Mouse (Mus musculus) intestine, embryonic 16.5 days (tissue): ENCODE data around the gene Cox6a1. TPM values are rescaled to one million over a fixed set of nuclear protein-coding genes. Genes with fewer than 3 reads are reported as not detected.
A peak's percentile ranks its signal among the peaks of the same experiment; 100 is the strongest.

Experiments used
- ATAC-seq: fragments of 200-750 bp; cut with Nextera tagmentation; 2 replicates; pipeline ENCODE4 v1.8.0; 2017; ENCODE audit warnings: moderate TSS enrichment, moderate library complexity
- H3K27ac ChIP-seq: fragments of 300-500 bp; sonication (generic); 2 replicates; pipeline ENCODE4 v1.5.1; 2014; ENCODE audit warnings: mild to moderate bottlenecking, low read length
- H3K27me3 ChIP-seq: fragments of 300-500 bp; sonication (generic); replicated peaks from 2 replicates; pipeline ENCODE4 v1.6.1; 2014; ENCODE audit warnings: low read length, control low read depth, mixed read lengths; ENCODE audit not compliant: control insufficient read depth, insufficient read depth
- H3K36me3 ChIP-seq: fragments of 300-500 bp; sonication (generic); 2 replicates; pipeline ENCODE4 v1.6.1; 2014; ENCODE audit warnings: low read length, control low read depth; ENCODE audit not compliant: control insufficient read depth, insufficient read depth
- H3K4me1 ChIP-seq: fragments of 300-500 bp; sonication (generic); 2 replicates; pipeline ENCODE4 v1.6.1; 2014; ENCODE audit warnings: low read length, control low read depth, mixed read lengths; ENCODE audit not compliant: control insufficient read depth, insufficient read depth
- H3K4me2 ChIP-seq: fragments of 300-500 bp; sonication (generic); 2 replicates; pipeline ENCODE4 v1.6.1; 2014; ENCODE audit warnings: low read depth, low read length, control low read depth
- H3K4me3 ChIP-seq: fragments of 300-500 bp; sonication (generic); 2 replicates; pipeline ENCODE4 v1.5.1; 2014; ENCODE audit warnings: mild to moderate bottlenecking, low read length
- H3K9ac ChIP-seq: fragments of 300-500 bp; sonication (generic); 2 replicates; pipeline ENCODE4 v1.6.1; 2014; ENCODE audit warnings: low read depth, low read length
- H3K9me3 ChIP-seq: fragments of 300-500 bp; sonication (generic); 2 replicates; pipeline ENCODE4 v1.6.1; 2016; ENCODE audit warnings: low read length, control low read depth; ENCODE audit not compliant: control insufficient read depth
- WGBS: fragments of 180-500 bp; shearing (Covaris S2); extraction: QIAGEN DNeasy Blood & Tissue Kit; methylation state at CpG from one replicate; pipeline ENCODE4 v1.1.7; 2014; 5-methylcytosine and 5-hydroxymethylcytosine counted together
- polyA plus RNA-seq: library from polyadenylated mRNA; unstranded; fragments of >200 nt; fragmentation: Nextera tagmentation; extraction: Ambion mirVana; gene quantifications from 2 replicates; pipeline ENCODE4 v1.2.1, GENCODE M21; 2015

Gene Cox6a1
- polyA plus RNA-seq, 1 experiment from 2014 or later, result 1,462 TPM

DNA sequence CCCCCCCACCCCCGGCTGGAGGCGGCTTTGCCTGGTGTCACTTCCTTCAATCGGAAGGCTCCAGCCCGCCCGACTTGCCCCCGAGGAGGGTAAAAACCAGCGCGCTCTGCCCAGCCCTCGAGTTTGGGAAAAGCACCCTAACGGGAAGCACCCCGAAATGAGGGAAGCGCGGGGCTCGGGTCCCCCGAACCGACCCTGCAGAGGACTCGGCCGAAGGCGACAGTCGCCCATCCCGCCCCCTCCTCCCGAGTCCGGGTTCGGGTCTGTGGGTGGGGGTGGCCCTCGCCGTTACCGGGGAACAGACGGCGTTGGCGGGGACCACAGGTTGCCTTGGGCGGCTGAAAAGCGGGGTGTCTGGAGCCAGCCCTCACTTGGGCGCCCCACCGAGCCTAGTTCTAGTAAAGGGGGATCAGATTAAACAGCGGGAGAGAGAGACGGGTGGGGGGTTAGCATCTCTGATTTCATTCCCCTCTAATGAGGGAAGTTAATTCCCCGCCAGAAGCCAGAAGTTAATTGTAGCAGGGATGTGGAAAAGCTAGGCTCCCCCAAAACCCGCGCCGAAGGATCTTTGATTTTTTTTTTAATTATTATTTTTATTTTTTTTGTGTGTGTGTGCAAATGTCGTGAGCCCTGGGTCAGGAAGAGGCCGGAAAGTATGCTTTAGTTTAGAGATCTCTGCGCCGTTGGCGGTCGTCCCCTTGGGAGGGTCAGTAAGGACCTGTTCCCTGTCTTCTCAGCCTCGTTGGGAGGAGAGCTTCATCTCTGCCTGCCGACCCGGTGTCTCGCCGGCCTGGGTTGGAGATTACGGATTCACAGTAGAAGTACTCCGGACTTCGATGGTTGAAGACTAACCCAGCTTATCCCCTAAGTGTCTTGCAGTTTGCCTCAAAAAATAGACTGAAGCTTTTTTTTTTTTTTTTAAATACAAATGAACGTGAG lies 20.9 kb downstream of the Cox6a1 start:
- peak overlapping the region; percentile 92 for H3K9ac ChIP-seq
- H3K9me3 ChIP-seq, result no peaks in the 10 kb centered on the region
- no peaks in the 10 kb centered on the region for H3K27me3 ChIP-seq
- peak overlapping the region; percentile 87 for H3K27ac ChIP-seq
- peak overlapping the region; percentile 99 for H3K4me3 ChIP-seq
- under 1% methylated on average over 55 of the region's 55 CpGs for WGBS
- H3K4me2 ChIP-seq, result peak overlapping the region; percentile 77
- ATAC-seq, result peak; percentile 10; the same call in 1 of the 2 replicates
- peaks cover 15% of the 10 kb centered on the region for H3K36me3 ChIP-seq
- peaks cover 12% of the 10 kb centered on the region for H3K4me1 ChIP-seq

DNA sequence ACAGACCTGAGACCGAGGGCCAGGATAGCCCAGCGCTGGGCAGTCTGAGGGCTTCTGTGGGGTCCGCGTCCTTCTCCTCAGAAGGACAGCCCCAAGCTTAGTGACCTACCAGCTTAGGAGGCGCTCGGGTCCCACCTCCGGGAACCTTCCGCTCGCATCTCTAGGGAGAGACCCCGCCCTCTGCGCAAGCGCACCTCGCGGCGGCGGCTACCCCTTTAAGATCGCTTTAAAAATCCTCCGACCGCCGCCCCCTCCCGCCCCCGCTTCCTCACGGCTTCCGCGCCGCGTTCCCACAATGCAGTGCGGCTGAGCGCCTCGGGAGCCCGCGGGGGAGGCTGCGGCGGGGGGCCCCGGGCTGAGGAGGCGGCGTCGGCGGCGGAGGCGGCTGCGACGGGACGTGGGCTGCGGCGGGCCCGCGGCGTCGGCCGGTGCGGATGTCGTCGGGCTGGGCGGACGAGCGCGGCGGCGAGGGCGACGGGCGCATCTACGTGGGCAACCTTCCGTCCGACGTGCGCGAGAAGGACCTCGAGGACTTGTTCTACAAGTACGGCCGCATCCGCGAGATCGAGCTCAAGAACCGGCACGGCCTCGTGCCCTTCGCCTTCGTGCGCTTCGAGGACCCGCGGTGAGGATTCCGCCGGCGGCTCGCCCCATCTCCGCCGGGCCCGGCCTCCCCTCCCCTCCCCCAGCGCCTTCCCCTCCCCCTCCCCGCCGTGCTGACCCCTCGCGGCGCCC lies 21.7 kb downstream of the Cox6a1 start, which contains the start of gene Srsf9:
Gene Srsf9 (plus strand): TSS at position 303 of the 735 bp plus-strand sequence.
- peak within 1 kb of the TSS; percentile 99 for H3K4me3 ChIP-seq
- peak within 1 kb of the TSS; percentile 87 for H3K27ac ChIP-seq
- H3K4me2 ChIP-seq, result peak within 1 kb of the TSS; percentile 80
- no peaks in the 10 kb centered on the region for H3K27me3 ChIP-seq
- WGBS, result 0% methylated on average over 71 of the region's 97 CpGs
- H3K9me3 ChIP-seq, result no peaks in the 10 kb centered on the region
- ATAC-seq, result peak; percentile 96
- H3K9ac ChIP-seq, result peak within 1 kb of the TSS; percentile 92
- H3K36me3 ChIP-seq, result peaks cover 13% of the 10 kb centered on the region
- H3K4me1 ChIP-seq, result peaks cover 12% of the 10 kb centered on the region

DNA sequence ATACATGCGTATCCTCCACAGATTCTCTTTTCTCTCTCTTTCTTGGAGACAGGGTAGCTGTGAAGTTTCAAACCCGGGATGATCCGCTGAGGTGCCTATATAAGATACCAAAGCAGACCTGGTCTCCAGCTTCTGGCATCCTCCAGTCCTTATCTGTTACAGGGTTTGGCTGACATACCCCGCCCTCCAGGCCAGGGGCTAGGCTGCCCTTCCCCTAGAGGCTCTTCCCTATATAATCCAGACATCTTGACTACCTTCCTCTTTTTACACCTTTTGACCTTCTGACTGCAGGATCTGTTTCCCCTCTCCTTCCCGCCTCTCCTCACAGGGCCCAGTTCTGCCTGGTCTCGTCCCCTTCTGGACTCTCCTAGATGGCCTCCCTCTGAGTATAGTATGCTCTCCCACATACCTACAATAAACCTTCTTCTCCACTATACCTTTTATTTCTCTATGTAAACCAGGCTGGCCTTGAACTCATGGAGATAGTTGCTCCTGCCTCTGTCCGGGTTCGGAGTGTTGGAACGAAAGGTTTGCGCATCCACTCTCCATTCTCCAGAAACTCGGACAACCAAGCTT lies 22.4 kb downstream of the Cox6a1 start:
- H3K4me2 ChIP-seq, result peak overlapping the region; percentile 80
- peaks cover 12% of the 10 kb centered on the region for H3K4me1 ChIP-seq
- peaks cover 7% of the 10 kb centered on the region for H3K36me3 ChIP-seq
- peak overlapping the region; percentile 87 for H3K27ac ChIP-seq
- WGBS, result 19% methylated on average over 11 of the region's 11 CpGs
- peak; percentile 63 for ATAC-seq
- H3K4me3 ChIP-seq, result peak overlapping the region; percentile 99
- no peaks in the 10 kb centered on the region for H3K9me3 ChIP-seq
- no peaks in the 10 kb centered on the region for H3K27me3 ChIP-seq
- peak overlapping the region; percentile 92 for H3K9ac ChIP-seq

DNA sequence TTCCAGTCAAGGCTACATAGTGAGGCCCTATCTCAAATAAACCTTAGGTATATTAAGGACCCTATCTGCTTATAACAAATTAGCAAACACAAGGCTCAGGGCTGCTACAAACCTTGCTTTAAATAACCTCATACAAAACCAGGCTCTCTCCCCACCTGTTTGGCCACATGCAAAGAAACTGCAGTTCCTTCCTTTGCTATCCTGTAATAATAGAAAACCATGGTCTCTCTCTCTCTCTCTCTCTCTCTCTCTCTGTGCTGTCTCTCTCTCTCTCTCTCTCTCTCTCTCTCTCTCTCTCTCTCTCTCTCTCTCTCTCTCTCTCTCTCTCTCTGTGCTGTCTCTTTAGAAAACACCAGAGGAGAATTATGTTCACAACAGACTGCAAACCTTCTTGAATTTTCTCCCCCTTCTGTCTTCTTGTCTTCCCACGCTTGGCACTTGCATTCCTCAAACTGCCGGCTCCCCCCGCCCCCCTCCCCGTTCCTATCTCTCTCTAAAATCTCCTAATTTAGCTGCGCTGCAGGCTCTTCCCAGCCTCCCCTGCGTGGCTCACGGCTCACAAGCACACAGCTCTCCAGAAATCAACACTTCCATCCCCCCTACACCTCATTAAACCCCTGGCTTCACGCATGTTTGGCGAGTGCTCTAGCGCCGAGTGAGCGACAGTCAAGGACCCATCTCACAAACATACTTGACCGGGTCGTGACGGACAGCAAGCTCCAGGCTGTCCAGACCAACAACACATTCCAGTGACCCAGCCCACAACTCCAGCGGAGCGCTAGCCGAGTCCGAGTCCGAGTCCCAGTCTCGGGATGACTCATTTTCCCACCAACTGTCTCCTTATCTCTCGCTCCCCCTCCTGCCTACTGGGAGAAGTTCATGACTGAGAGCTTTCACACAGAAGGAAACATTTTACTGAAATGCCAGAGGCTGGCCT lies 29.5 kb downstream of the Cox6a1 start:
- 4% methylated on average over 22 of the region's 22 CpGs for WGBS
- ATAC-seq, result peak; percentile 86
- H3K9ac ChIP-seq, result peak overlapping the region; percentile 57; the same call in 1 of the 2 replicates

DNA sequence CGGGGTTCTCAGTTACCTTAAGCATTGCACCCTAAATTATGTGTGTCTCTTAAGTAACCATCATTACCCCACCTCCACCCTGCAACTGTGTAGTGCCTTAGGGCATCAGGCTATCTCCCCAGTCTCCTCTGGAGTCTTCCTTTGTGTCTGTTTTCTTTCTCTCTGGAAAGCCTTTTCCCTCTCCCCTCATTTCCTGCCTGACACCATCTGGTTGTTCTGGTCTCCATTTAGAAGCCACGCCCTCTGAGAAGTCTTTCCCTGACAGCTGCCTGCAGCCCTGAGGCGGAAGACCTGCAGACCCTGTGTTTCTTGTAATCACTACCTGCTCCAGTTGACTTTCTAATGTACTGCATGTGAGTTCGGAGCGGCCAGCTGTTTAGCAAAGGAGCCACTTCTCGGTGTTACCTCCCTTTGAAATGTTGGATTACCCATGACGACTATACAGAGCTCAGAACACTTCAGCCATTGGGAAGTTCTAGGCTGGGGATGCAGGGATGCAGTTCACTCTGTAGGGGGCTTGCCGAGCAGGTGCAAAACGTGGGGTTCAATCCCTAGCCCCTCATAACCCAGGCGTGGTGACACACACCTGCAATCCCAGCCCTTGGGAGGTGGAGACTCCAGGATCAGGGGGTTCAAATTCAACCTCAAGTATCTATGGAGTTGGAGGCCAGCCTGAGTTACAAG lies 31.0 kb downstream of the Cox6a1 start:
- no peaks in the 10 kb centered on the region for H3K27me3 ChIP-seq
- WGBS, result 8% methylated on average over 10 of the region's 10 CpGs
- 0 out of 2 replicates have a peak overlapping the region, but pooled peaks have one; percentile 1 for H3K4me3 ChIP-seq
- H3K27ac ChIP-seq, result peak overlapping the region; percentile 77
- H3K36me3 ChIP-seq, result no peaks in the 10 kb centered on the region
- H3K9me3 ChIP-seq, result no peaks in the 10 kb centered on the region
- peak overlapping the region; percentile 31; the same call in 1 of the 2 replicates for H3K9ac ChIP-seq
- H3K4me1 ChIP-seq, result peaks cover 32% of the 10 kb centered on the region
- H3K4me2 ChIP-seq, result no peak overlapping the region
- ATAC-seq, result peak; percentile 33

More for the DNA sequence above, 29.5 kb downstream of the Cox6a1 start:
- H3K36me3 ChIP-seq, result no peaks in the 10 kb centered on the region
- no peaks in the 10 kb centered on the region for H3K27me3 ChIP-seq
- peak overlapping the region; percentile 90 for H3K27ac ChIP-seq
- peak overlapping the region; percentile 78 for H3K4me2 ChIP-seq
- peaks cover 23% of the 10 kb centered on the region for H3K4me1 ChIP-seq
- H3K9me3 ChIP-seq, result no peaks in the 10 kb centered on the region
- peak overlapping the region; percentile 46 for H3K4me3 ChIP-seq

DNA sequence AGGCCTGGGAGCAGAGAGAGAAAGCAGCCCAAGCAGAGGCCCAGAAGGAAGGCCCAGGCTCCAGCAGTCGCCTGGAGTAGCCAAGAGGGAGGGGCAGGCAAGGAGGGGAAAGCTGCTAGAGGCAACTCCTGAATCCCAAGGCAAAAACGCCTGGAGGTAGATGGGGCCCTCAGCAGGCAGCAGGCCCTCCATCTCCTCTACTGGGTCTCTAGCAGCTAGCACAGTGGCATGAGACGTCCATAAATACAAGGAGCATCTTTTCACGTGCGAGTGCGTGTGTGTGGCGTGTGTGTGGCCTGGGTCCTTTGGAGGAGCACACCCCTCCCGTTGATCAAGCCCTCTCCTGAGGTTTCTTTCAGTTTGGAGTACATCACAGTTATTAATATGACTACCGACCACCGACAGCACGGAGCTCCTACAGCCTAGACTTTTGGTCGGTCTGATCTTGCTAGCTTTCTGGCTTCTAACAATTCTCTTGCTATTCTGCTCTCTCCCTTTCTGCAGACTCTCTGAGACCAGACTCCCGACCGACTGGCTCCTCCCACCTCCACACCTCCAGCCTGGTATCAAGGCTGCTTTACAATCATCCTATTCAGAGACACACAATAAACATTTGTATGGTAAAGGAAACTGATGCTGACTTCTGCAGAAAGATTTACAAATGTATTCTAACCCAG lies 31.7 kb downstream of the Cox6a1 start:
- Histone ChIP-seq H3K9me3 (no peaks in the 10 kb centered on the region), H3K27me3 (no peaks in the 10 kb centered on the region), H3K9ac (peak overlapping the region; percentile 31), H3K36me3 (no peaks in the 10 kb centered on the region), H3K27ac (peak overlapping the region; percentile 77), H3K4me2 (peak overlapping the region; percentile 30), H3K4me3 (no peak overlapping the region), H3K4me1 (peaks cover 36% of the 10 kb centered on the region)
- WGBS, result 10% methylated on average over 14 of the region's 14 CpGs
- ATAC-seq, result no peak

DNA sequence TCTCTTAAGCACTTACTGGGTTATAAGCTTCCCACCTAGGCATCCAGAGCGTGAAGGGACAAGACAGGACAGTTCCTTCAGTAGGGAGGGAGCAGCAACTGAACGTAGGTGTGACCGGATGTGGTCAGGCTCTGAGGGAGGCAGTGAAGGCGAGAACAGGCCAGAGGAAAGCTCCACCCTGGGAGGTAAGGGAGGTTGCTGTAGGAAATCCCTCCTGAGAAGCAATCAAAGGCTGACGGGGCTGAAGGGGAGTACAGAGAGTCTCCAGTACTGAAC lies 35.2 kb downstream of the Cox6a1 start:
- Histone ChIP-seq H3K27me3 (no peaks in the 10 kb centered on the region), H3K4me2 (peak overlapping the region; percentile 13; the same call in 1 of the 2 replicates), H3K27ac (no peak overlapping the region; the same call in 1 of the 2 replicates), H3K9ac (no peak overlapping the region), H3K4me3 (no peak overlapping the region), H3K36me3 (no peaks in the 10 kb centered on the region), H3K4me1 (peaks cover 31% of the 10 kb centered on the region), H3K9me3 (no peaks in the 10 kb centered on the region)
- WGBS, result 41% methylated on average over 5 of the region's 5 CpGs
- ATAC-seq, result no peak
